Mouse (Mus musculus): ENCODE measurements around the gene Trem3. TPM values are rescaled to one million over a fixed set of nuclear protein-coding genes. Genes with fewer than 3 reads are reported as not detected.

Gene Trem3
- polyA plus RNA-seq, 1 experiment = 0.16 TPM

DNA sequence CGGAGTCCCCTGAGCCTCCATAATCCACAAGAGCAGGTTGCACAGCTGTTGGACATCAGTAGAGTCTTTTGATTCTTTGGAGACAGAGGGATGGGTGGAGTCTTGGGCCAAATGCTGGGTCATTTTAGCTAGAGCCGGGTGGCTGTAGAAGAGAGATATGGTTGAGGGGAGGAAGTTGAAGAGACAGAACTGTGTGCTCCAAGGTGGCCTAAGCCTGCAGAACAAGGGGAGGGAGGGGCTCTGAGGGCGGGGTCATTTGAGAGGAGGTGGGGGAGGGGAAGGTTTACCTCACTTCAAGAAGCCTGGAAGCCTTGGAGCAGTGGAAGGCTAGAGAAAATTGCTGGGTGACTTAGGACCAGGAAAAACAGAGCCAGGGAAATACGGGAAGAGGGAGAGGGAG is 51.6 kb downstream of the Trem3 start, which contains the start of gene Treml2:
TSS of gene Treml2 (plus strand) at position 296 of the 400 bp plus-strand sequence.
- 56% methylated on average over 2 of the region's 4 CpGs for WGBS
- Histone ChIP-seq H3K36me3 (ENCODE audit: control insufficient read depth, insufficient read depth, low read length) (no peaks in the 10 kb centered on the region), H3K4me1 (ENCODE audit: control insufficient read depth, insufficient read depth, insufficient read length, low read length) (peaks cover 6% of the 10 kb centered on the region), H3K27me3 (ENCODE audit: control insufficient read depth, insufficient read depth, low read length) (no peaks in the 10 kb centered on the region), H3K27ac (ENCODE audit: insufficient read depth, low read depth, low read length) (peak within 1 kb of the TSS; percentile 17; the same call in 1 of the 2 replicates), H3K4me3 (ENCODE audit: low read depth, low read length) (peak within 1 kb of the TSS; percentile 52)
- no peak for TF ChIP-seq CTCF (IDR thresholded peaks at IDR 0.05; ENCODE audit: extremely low read depth, insufficient read length, insufficient replicate concordance, low read depth, low read length)
- TF ChIP-seq POLR2A (IDR thresholded peaks at IDR 0.05; ENCODE audit: low read depth, low read length) = no peak

DNA sequence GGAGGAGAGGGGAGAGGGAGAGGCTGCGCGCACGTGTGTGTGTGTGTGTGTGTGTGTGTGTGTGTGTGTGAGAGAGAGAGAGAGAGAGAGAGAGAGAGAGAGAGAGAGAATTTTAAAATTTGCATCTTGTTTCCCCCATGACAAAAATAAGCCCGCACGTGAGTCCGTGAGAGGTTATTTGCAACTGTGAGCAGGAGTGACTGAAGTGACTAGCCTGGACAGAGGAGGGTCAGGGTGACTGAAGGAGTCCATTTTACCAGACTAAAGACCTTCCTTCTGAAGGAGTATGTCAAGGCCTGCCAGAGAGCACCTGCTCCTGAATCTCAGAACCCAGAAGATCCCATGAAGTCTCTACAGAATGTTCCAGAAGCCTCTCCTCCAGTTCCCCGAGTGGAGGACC is 52.2 kb downstream of the Trem3 start:
- TF ChIP-seq POLR2A (IDR thresholded peaks at IDR 0.05; ENCODE audit: low read depth, low read length) = no peak
- no peak for TF ChIP-seq CTCF (IDR thresholded peaks at IDR 0.05; ENCODE audit: extremely low read depth, insufficient read length, insufficient replicate concordance, low read depth, low read length)
- Histone ChIP-seq H3K4me1 (ENCODE audit: control insufficient read depth, insufficient read depth, insufficient read length, low read length) (peaks cover 6% of the 10 kb centered on the region), H3K27ac (ENCODE audit: insufficient read depth, low read depth, low read length) (peak overlapping the region; percentile 17; the same call in 1 of the 2 replicates), H3K36me3 (ENCODE audit: control insufficient read depth, insufficient read depth, low read length) (no peaks in the 10 kb centered on the region), H3K4me3 (ENCODE audit: low read depth, low read length) (0 out of 2 replicates have a peak overlapping the region, but pooled peaks have one; percentile 52), H3K27me3 (ENCODE audit: control insufficient read depth, insufficient read depth, low read length) (no peaks in the 10 kb centered on the region)
- 60% methylated on average over 7 of the region's 7 CpGs for WGBS

DNA sequence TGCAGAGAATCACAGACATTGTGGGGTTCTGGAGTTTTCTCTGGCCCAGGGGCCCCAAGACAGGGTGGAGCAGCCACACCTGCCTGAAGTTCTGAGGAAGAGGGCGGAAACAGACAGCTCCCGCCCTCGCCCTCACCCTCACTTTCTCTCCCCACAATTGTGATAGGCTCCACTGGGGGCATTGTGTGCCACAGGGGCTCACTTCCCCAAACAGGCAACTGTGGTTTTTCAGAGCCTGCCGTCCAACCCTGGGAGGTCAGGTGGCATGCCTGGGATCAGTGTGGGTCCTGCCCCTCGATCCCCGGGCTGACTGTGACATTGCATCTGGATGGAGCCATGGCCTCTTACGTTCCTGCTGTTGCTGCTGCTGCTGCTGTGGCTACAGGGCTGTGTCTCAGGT is 52.6 kb downstream of the Trem3 start:
- Histone ChIP-seq H3K4me1 (ENCODE audit: control insufficient read depth, insufficient read depth, insufficient read length, low read length) (peaks cover 6% of the 10 kb centered on the region), H3K27me3 (ENCODE audit: control insufficient read depth, insufficient read depth, low read length) (no peaks in the 10 kb centered on the region), H3K4me3 (ENCODE audit: low read depth, low read length) (peak overlapping the region; percentile 52), H3K36me3 (ENCODE audit: control insufficient read depth, insufficient read depth, low read length) (no peaks in the 10 kb centered on the region), H3K27ac (ENCODE audit: insufficient read depth, low read depth, low read length) (peak overlapping the region; percentile 17; the same call in 1 of the 2 replicates)
- 33% methylated on average over 7 of the region's 7 CpGs for WGBS
- TF ChIP-seq POLR2A (IDR thresholded peaks at IDR 0.05; ENCODE audit: low read depth, low read length) (no peak), CTCF (IDR thresholded peaks at IDR 0.05; ENCODE audit: extremely low read depth, insufficient read length, insufficient replicate concordance, low read depth, low read length) (no peak)

DNA sequence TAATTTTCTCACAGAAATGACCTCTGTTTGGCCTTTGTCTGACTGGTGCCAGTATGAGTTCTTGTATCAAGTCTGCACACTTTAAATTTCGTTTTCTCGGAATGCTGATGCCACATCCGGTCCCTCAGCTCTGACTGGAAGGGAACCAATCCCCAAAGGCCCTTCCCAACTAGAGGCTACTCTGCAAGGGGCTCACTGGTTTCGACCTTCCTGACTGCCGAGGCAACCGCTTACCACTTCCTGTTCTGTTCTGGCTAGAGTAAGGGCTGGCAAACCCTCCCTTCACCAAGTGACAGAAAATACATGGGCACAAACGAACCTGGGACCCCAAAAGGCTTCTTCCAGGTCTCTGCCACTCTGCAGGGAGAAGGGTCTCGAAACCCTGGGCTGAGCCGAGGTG is 53.3 kb downstream of the Trem3 start:
- WGBS = 75% methylated on average over 9 of the region's 9 CpGs
- H3K27ac ChIP-seq (ENCODE audit: insufficient read depth, low read depth, low read length) = no peak overlapping the region
- peaks cover 6% of the 10 kb centered on the region for H3K4me1 ChIP-seq (ENCODE audit: control insufficient read depth, insufficient read depth, insufficient read length, low read length)
- no peak overlapping the region for H3K4me3 ChIP-seq (ENCODE audit: low read depth, low read length)
- H3K27me3 ChIP-seq (ENCODE audit: control insufficient read depth, insufficient read depth, low read length) = no peaks in the 10 kb centered on the region
- no peaks in the 10 kb centered on the region for H3K36me3 ChIP-seq (ENCODE audit: control insufficient read depth, insufficient read depth, low read length)
- no peak for TF ChIP-seq POLR2A (IDR thresholded peaks at IDR 0.05; ENCODE audit: low read depth, low read length)
- no peak for TF ChIP-seq CTCF (IDR thresholded peaks at IDR 0.05; ENCODE audit: extremely low read depth, insufficient read length, insufficient replicate concordance, low read depth, low read length)

DNA sequence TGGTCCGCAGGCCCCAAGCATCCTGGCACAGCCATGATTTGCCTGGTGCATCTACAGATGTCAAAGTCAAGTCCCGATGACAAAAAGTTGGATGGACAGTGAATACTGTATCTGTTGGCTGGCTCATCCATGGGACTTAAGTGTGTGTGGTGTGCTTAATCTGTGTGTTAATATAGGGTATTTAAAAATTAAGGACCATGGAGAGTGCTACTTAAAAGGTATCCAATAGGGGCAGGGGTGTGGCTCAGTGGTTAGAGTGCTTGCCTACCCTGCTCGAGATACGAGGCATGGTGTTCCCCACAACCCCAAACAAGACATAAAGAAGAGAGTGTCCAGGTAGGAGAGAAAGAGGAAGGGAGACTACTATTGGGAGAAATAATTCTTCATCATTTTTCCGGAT is 54.2 kb downstream of the Trem3 start:
- WGBS = 85% methylated on average over 5 of the region's 5 CpGs
- Histone ChIP-seq H3K27ac (ENCODE audit: insufficient read depth, low read depth, low read length) (no peak overlapping the region), H3K4me1 (ENCODE audit: control insufficient read depth, insufficient read depth, insufficient read length, low read length) (peaks cover 6% of the 10 kb centered on the region), H3K27me3 (ENCODE audit: control insufficient read depth, insufficient read depth, low read length) (no peaks in the 10 kb centered on the region), H3K36me3 (ENCODE audit: control insufficient read depth, insufficient read depth, low read length) (no peaks in the 10 kb centered on the region), H3K4me3 (ENCODE audit: low read depth, low read length) (no peak overlapping the region)
- no peak for TF ChIP-seq POLR2A (IDR thresholded peaks at IDR 0.05; ENCODE audit: low read depth, low read length)
- no peak for TF ChIP-seq CTCF (IDR thresholded peaks at IDR 0.05; ENCODE audit: extremely low read depth, insufficient read length, insufficient replicate concordance, low read depth, low read length)

Other genes starting within 250 kb of the Trem3 start
- not detected in 2 replicates for gene 1700122O11Rik, start 209.5 kb upstream of the Trem3 start, polyA plus RNA-seq (2012; rRNA removed)
- gene 1700067P10Rik, start 158.5 kb upstream of the Trem3 start, polyA plus RNA-seq (2012; rRNA removed) = not detected in 2 replicates
- gene 9830107B12Rik, start 101.5 kb upstream of the Trem3 start, polyA plus RNA-seq (2012; rRNA removed) = 0.24 and 0.38 TPM in 2 replicates
- 0.39 and 1.2 TPM in 2 replicates for gene A530064D06Rik, start 80.5 kb upstream of the Trem3 start, polyA plus RNA-seq (2012; rRNA removed)
- gene Trem1, start 15.0 kb upstream of the Trem3 start, polyA plus RNA-seq (2012; rRNA removed) = 0.11 and 0.19 TPM in 2 replicates
- gene Treml4, start 16.5 kb downstream of the Trem3 start, polyA plus RNA-seq (2012; rRNA removed) = 1.6 and 1.7 TPM in 2 replicates
- gene Treml2, start 51.7 kb downstream of the Trem3 start, polyA plus RNA-seq (2012; rRNA removed) = 1.2 and 2.4 TPM in 2 replicates
- gene B430306N03Rik, start 68.4 kb downstream of the Trem3 start, polyA plus RNA-seq (2012; rRNA removed) = 0.52 and 0.84 TPM in 2 replicates
- gene Trem2, start 98.6 kb downstream of the Trem3 start, polyA plus RNA-seq (2012; rRNA removed) = 1.3 TPM in 1 of 2 replicates, not detected in the other
- not detected in 2 replicates for gene Treml1, start 112.1 kb downstream of the Trem3 start, polyA plus RNA-seq (2012; rRNA removed)
- 36.2 and 36.4 TPM in 2 replicates for gene Nfya, start 162.1 kb downstream of the Trem3 start, polyA plus RNA-seq (2012; rRNA removed)
- 3.5 and 4.1 TPM in 2 replicates for gene Oard1, start 162.2 kb downstream of the Trem3 start, polyA plus RNA-seq (2012; rRNA removed)
- gene Apobec2, start 185.2 kb downstream of the Trem3 start, polyA plus RNA-seq (2012; rRNA removed) = 0.25 and 1.2 TPM in 2 replicates
- gene Tspo2, start 203.7 kb downstream of the Trem3 start, polyA plus RNA-seq (2012; rRNA removed) = 2.6 and 9.6 TPM in 2 replicates
- gene Unc5cl, start 207.1 kb downstream of the Trem3 start, polyA plus RNA-seq (2012; rRNA removed) = 52.1 and 88.3 TPM in 2 replicates

Data from small intestine, adult 2 months (tissue).